Mouse (Mus musculus) G1E (cell line): ENCODE data around the gene Sac3d1.

Experiments
- CTCF ChIP-seq: IDR thresholded peaks from 2 replicates; pipeline ENCODE4 v1.5.1; 2012; ENCODE audit warnings: low read depth, low read length, inconsistent platforms, mixed read lengths
- GATA1 ChIP-seq: IDR thresholded peaks from 2 replicates; pipeline ENCODE4 v1.6.1; 2012; ENCODE audit warnings: borderline replicate concordance, low read length, inconsistent platforms, mixed read lengths
- TAL1 ChIP-seq: conservative IDR thresholded peaks from 2 replicates; pipeline ENCODE4 v1.6.1; 2012; ENCODE audit warnings: low read depth, low read length, inconsistent platforms, mixed read lengths

- TF ChIP-seq TAL1 (no peak), CTCF (no peak), GATA1 (no peak)
Measured at GRCm38 (mm10) chr19:6118677-6119185, 281 bp upstream of the Sac3d1 start.
